Mouse (Mus musculus) small intestine, adult 2 months (tissue): ENCODE data around the gene Hecw2.

ENCODE experiments used
- CTCF ChIP-seq: fragments of 200-500 bp; IDR thresholded peaks from 2 replicates; pipeline ENCODE4 v1.5.1; 2012; ENCODE audit warnings: low read depth, mild to moderate bottlenecking, control low read depth, inconsistent platforms, low read length, moderate library complexity, mixed read lengths; ENCODE audit not compliant: insufficient replicate concordance, insufficient read length; ENCODE audit errors: extremely low read depth
- POLR2A ChIP-seq: fragments of 200-500 bp; IDR thresholded peaks from 2 replicates; pipeline ENCODE4 v1.6.1; 2012; ENCODE audit warnings: low read depth, mild to moderate bottlenecking, control low read depth, inconsistent platforms, low read length, moderate library complexity

GRCm38 (mm10) chr1:53796271-53796670, 398.7 kb downstream of the Hecw2 start:
- no peak for TF ChIP-seq CTCF
- TF ChIP-seq POLR2A = no peak
